Mouse (Mus musculus): ENCODE data around the gene Ctsa.

DNA sequence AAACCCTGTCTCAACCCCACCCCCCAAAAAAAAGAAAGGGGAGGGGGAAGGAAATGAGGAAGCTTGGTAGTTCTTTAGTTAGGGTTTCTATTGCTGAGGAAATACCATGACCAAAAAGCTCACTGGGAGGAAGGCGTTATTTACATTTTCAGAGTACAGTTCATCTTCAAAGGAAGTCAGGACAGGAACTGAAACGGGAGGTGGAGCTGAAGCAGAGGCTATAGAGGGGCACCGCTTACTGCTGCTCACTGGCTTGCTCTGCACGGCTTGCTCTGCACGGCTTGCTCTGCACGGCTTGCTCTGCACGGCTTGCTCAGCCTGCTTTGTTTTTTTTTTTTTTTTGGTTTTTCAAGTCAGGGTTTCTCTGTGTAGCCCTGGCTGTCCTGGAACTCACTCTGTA lies 35.8 kb downstream of the Ctsa start:
- TF ChIP-seq CTCF (conservative IDR thresholded peaks at IDR 0.05; ENCODE audit: low read length) (no peak), POU5F1 (IDR thresholded peaks at IDR 0.05; ENCODE audit: borderline replicate concordance, low read length) (no peak), NANOG (IDR thresholded peaks at IDR 0.05; ENCODE audit: borderline replicate concordance, low read length) (no peak)

All from E14TG2a.4 (cell line).